Mouse (Mus musculus) neural tube, embryonic 12.5 days (tissue): ENCODE data around the gene Zfp638. TPM values are rescaled to one million over a fixed set of nuclear protein-coding genes. Genes with fewer than 3 reads are reported as not detected.
"Not testable (repeated sequence)": the region's sequence is repeated elsewhere in the genome, so short reads cannot be mapped to it uniquely, and the experiment has no call there.

Experiments
- ATAC-seq: fragments of 200-750 bp; cut with Nextera tagmentation; 2 replicates; pipeline ENCODE4 v1.8.0; 2017; ENCODE audit warnings: low read depth, mild to moderate bottlenecking, moderate TSS enrichment, moderate library complexity; ENCODE audit not compliant: low FRiP score
- H3K27ac ChIP-seq: fragments of 300-500 bp; sonication (generic); 2 replicates; pipeline ENCODE4 v1.5.1; 2016
- H3K27me3 ChIP-seq: fragments of 300-500 bp; sonication (generic); replicated peaks from 2 replicates; pipeline ENCODE4 v1.6.1; 2016; ENCODE audit warnings: mild to moderate bottlenecking
- H3K36me3 ChIP-seq: fragments of 300-500 bp; sonication (generic); 2 replicates; pipeline ENCODE4 v1.6.1; 2016; ENCODE audit warnings: mild to moderate bottlenecking
- H3K4me1 ChIP-seq: fragments of 300-500 bp; sonication (generic); 2 replicates; pipeline ENCODE4 v1.6.1; 2016
- H3K4me2 ChIP-seq: fragments of 300-500 bp; sonication (generic); replicated peaks from 2 replicates; pipeline ENCODE4 v1.6.1; 2016; ENCODE audit warnings: mild to moderate bottlenecking
- H3K4me3 ChIP-seq: fragments of 300-500 bp; sonication (generic); 2 replicates; pipeline ENCODE4 v1.5.1; 2016
- H3K9ac ChIP-seq: fragments of 300-500 bp; sonication (generic); 2 replicates; pipeline ENCODE4 v1.6.1; 2016; ENCODE audit warnings: mild to moderate bottlenecking
- H3K9me3 ChIP-seq: fragments of 300-500 bp; sonication (generic); 2 replicates; pipeline ENCODE4 v1.6.1; 2016; ENCODE audit warnings: mild to moderate bottlenecking
- WGBS: fragments of 180-500 bp; shearing (Covaris S2); methylation state at CpG from one replicate; pipeline ENCODE4 v1.1.7; 2016; 5-methylcytosine and 5-hydroxymethylcytosine counted together
- polyA plus RNA-seq: library from polyadenylated mRNA; unstranded; fragments of >200 nt; fragmentation: Nextera tagmentation; extraction: Ambion mirVana; gene quantifications from 2 replicates; pipeline ENCODE4 v1.2.1, GENCODE M21; 2016

Gene Zfp638
- 86.4 and 92.4 TPM in 2 replicates for polyA plus RNA-seq

DNA sequence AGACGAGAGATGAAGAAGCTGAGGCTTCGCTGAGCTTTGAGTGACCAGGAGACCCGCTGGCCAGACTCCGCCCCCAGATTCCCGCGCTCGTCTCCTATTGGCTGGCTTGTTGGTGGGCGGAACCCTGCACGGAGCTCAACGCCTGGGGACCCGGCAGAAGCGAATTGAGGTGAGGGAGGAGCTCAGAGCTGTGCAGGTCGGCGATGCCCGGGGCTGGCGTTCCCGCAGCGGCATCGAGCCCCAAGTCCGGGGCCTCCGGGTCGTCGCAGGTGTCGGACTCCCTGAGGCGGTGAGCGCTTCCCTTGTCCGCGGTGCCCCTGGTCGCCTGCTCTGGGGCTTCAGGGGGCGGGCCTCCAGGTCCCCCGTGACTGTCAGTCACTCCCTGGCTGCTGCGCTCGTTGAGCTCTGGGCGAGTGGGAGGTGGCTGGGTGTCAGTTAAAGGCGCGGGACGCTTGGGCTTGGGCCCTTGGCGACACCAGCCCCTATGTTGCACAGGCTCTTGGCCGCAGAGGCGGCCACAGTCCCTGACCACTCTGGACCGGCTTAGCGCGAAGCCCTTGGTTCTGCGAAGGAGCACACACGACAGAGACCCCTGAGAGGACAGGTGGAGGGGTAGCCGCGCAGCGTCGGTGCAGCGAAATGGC, at the start of gene Zfp638:
Zfp638 (plus strand) TSS at position 156 of the 644 bp plus-strand sequence.
- Histone ChIP-seq H3K9ac (peak within 1 kb of the TSS; percentile 60), H3K36me3 (no peaks in the 10 kb centered on the region), H3K27ac (no peak within 1 kb of the TSS), H3K27me3 (no peaks in the 10 kb centered on the region; the same call in 1 of the 2 replicates), H3K9me3 (no peaks in the 10 kb centered on the region), H3K4me2 (peak within 1 kb of the TSS; percentile 99), H3K4me3 (peak within 1 kb of the TSS; percentile 64), H3K4me1 (peaks cover 8% of the 10 kb centered on the region; the same call in 1 of the 2 replicates)
- under 1% methylated on average over 50 of the region's 50 CpGs for WGBS
- ATAC-seq = peak; percentile 97

DNA sequence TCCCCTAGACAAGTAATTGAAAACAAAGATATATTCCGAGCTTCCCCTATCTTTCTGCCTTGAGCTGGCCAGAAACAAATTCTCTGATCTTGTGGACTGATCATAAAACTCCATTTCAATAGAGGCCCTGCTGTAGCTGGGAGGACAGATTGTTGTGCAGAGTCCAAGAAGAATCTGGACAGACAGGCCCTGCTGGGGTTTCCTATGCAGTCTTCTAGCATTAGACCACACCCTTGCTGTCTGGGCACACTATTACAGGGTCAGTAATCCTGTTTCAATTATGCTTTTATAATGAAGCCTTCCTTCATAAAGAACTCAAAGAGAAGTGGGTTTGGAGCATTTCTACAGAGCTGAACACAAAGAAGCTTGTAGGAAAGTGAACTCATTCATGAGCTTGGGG, 47.9 kb upstream of the Zfp638 start:
- H3K27ac ChIP-seq = no peak overlapping the region
- no peak overlapping the region for H3K4me3 ChIP-seq
- no peak overlapping the region for H3K4me2 ChIP-seq
- H3K36me3 ChIP-seq = peaks cover 15% of the 10 kb centered on the region
- no peaks in the 10 kb centered on the region for H3K4me1 ChIP-seq
- no peaks in the 10 kb centered on the region for H3K27me3 ChIP-seq
- H3K9me3 ChIP-seq = no peaks in the 10 kb centered on the region
- no peak overlapping the region for H3K9ac ChIP-seq
- 88% methylated on average over 1 of the region's 1 CpGs for WGBS
- ATAC-seq = no peak

DNA sequence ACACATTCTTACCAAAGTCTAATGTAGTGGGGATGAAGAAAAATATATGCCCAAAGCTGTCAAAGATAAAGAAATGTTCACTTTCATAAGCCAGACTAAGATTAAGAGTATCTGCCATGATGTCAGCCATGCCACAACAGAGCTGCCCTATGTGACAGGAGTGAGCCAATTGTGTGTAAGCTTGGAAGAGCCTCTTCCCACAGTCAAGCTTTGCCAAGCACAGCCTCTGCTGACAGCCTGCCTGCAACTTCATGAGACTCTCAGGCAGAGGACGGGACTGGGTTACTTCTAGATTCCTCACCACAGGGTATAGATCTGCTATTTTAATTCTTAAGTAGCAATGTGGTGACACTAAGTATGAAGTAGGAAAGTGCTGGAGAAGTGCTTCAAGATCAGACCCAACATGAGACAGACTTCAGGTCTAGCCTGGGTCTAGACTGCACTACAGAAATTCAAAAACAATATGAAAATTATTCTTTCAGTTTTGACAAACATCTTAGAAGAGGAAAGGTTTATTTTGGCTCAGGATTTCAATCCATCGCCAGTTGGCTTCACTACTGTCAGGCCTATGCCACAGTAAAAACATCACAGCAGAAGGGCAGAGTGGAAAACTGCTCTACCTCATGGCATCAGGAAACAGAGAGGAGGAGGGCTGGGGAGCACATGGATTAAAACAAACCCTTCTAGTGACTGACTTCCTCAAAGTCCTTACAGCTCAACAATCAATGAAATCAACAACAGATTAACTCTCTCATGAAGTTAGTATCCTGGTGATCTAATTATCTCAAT, 46.0 kb upstream of the Zfp638 start:
- H3K36me3 ChIP-seq = peaks cover 11% of the 10 kb centered on the region
- H3K4me2 ChIP-seq = no peak overlapping the region
- H3K4me3 ChIP-seq = no peak overlapping the region
- H3K27me3 ChIP-seq = no peaks in the 10 kb centered on the region
- no peaks in the 10 kb centered on the region for H3K4me1 ChIP-seq
- no peak for ATAC-seq
- H3K27ac ChIP-seq = no peak overlapping the region
- 92% methylated on average over 2 of the region's 2 CpGs for WGBS
- H3K9ac ChIP-seq = no peak overlapping the region
- no peaks in the 10 kb centered on the region for H3K9me3 ChIP-seq

DNA sequence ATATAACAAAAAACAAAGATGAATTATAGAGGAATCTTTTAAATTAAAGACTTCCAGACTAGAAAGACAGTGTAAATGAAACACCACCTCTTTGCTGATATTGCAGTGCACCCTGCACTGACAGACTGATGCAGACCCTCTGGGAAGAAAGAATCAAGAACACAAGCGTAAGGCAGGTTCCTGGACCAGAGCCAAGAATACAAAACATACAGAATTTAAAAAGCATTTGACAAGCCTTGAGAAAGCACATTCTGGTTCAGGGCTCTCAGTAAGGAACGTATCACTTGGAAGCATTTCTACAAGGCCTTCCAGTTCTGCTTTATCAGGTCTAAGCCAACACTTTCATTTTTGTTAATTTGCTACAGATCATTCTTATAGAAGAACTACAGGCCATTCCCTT, 45.1 kb upstream of the Zfp638 start:
- H3K9me3 ChIP-seq = no peaks in the 10 kb centered on the region
- H3K9ac ChIP-seq = no peak overlapping the region
- H3K4me1 ChIP-seq = no peaks in the 10 kb centered on the region
- no peaks in the 10 kb centered on the region for H3K27me3 ChIP-seq
- peaks cover 8% of the 10 kb centered on the region for H3K36me3 ChIP-seq
- no peak overlapping the region for H3K4me2 ChIP-seq
- H3K4me3 ChIP-seq = no peak overlapping the region
- no peak overlapping the region for H3K27ac ChIP-seq
- no peak for ATAC-seq
- 70% methylated on average over 2 of the region's 2 CpGs for WGBS

DNA sequence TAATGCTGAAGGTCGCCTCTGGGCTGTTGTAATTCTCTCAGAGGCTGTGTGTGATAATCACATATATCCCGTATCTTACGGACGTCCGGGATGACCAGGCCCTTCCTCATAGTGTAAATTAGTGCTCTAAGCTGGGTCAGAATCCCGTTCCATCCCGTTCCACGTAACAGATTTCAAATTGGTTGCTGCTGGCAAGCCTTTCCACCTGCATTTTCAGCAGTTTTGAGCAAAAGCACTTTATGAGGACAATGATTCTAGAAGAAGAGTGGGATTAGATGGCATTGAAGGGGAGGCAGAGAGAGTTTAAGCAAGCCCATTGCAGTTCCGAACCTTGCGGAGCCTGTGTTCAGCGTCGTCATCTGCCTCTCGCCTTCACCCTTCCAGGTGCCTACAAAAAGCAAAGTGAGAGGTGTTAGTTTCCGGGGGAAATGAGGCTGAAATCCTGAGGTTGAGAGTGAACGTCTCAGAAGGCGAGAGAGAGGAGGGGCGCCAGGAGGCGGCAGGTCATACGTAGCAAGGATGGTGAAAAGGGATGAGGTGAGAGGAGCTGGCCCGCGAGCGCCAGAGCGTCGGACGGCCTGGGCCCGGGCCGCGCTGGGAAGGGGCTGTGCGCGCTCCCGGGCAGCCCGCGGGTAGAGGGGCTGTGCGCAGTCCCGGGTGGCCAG, 35.8 kb upstream of the Zfp638 start:
- Histone ChIP-seq H3K27me3 (no peaks in the 10 kb centered on the region), H3K4me1 (peaks cover 7% of the 10 kb centered on the region; the same call in 1 of the 2 replicates), H3K27ac (peak overlapping the region; percentile 75; the same call in 1 of the 2 replicates), H3K9ac (peak overlapping the region; percentile 80), H3K36me3 (no peaks in the 10 kb centered on the region), H3K4me2 (peak overlapping the region; percentile 82), H3K9me3 (no peaks in the 10 kb centered on the region), H3K4me3 (peak overlapping the region; percentile 69)
- under 1% methylated on average over 35 of the region's 35 CpGs for WGBS
- ATAC-seq = peak; percentile 88

DNA sequence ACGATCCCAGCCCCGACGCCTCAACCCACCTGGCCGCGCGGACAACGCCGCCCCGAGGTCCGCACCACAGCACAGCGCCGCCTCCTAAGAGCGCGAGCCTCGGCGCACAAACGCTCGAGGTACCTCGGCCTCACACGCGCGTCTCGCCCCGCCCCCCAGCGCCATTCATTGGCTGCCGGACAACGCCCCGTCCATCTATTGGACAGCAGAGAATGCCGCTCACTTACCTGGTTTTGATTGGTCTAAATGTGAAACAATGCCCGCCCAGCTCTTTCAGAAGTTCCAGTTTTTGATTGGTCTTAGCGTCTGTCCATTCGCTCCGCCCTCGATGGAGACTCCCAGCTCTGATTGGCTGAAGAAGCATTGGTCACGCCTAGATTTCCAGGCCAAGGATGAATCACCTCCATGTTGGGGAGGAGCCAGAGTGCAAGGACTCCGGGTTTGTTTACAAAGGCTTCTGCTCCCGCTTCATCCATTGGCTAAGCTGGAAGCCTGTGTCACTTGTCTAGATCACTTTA, 35.2 kb upstream of the Zfp638 start, which contains the start of gene Paip2b:
Paip2b (minus strand) TSS at position 136 of the 518 bp plus-strand sequence.
- peak within 1 kb of the TSS; percentile 82 for H3K4me2 ChIP-seq
- no peaks in the 10 kb centered on the region for H3K36me3 ChIP-seq
- H3K27ac ChIP-seq = peak within 1 kb of the TSS; percentile 75; the same call in 1 of the 2 replicates
- H3K9me3 ChIP-seq = no peaks in the 10 kb centered on the region
- peak within 1 kb of the TSS; percentile 69 for H3K4me3 ChIP-seq
- under 1% methylated on average over 37 of the region's 37 CpGs for WGBS
- no peaks in the 10 kb centered on the region for H3K27me3 ChIP-seq
- H3K9ac ChIP-seq = peak within 1 kb of the TSS; percentile 80
- peak; percentile 98 for ATAC-seq
- peaks cover 7% of the 10 kb centered on the region; the same call in 1 of the 2 replicates for H3K4me1 ChIP-seq

DNA sequence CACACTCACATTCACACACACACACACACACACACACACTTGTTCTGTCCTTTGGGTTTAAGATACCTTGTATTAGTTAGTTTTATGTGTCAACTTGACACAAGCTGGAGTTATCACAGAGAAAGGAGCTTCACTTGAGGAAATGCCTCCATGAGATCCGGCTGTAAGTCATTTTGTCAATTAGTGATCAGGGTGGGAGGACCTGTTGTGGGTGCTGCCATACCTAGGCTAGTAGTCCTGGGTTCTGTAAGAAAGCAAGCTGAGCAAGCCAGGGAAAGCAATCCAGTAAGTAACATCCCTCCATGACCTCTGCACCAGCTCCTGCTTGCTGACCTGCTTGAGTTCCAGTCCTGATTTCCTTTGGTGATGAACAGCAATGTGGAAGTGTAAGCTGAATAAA, 34.5 kb upstream of the Zfp638 start:
- Histone ChIP-seq H3K27ac (0 out of 2 replicates have a peak overlapping the region, but pooled peaks have one; percentile 27), H3K4me2 (peak overlapping the region; percentile 52)
- H3K9ac ChIP-seq, H3K4me1 ChIP-seq, H3K27me3 ChIP-seq, H3K9me3 ChIP-seq, H3K36me3 ChIP-seq, ATAC-seq, H3K4me3 ChIP-seq: not testable (repeated sequence)
- WGBS = 63% methylated on average over 1 of the region's 1 CpGs

DNA sequence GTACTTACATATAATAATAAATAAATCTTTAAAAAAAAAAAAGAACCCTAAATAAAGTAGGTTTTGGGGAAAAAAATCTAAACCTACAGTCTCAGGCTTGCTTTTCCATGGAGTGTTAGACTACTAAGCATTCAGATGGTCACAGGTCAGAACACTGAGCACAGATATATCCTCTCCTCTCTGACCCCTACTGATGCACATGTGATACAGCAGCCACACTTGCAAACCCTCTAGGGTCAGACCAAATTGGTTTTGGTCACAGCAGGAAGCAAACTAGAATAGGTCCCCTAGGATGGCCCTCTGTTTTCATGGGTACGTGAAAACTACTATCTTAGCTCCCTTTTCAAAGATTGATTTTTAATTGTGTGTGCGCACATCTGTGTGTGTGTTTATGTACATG, 30.1 kb upstream of the Zfp638 start:
- WGBS = 82% methylated on average over 2 of the region's 2 CpGs
- ATAC-seq = no peak
- H3K27me3 ChIP-seq = no peaks in the 10 kb centered on the region

DNA sequence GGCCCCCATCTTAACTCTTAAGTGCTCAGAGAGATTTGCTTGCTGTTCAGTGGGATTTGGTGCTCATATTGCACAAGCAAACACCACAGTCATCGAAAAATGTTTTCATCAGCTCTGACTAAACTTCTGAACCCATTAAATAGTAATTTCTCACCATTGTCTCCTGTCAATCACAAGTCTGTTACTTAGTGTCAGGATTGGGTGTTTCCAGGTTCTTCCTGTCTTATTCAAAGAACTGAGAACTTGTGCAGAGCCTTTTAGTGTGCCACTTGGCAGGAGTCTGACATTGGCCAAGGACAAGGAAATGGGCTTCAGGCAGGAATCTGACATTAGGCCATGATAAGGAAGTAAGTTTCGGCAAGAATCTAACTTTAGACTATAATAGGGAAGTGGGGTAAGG, 28.9 kb upstream of the Zfp638 start:
- Histone ChIP-seq H3K9ac (no peak overlapping the region), H3K4me2 (no peak overlapping the region), H3K9me3 (no peaks in the 10 kb centered on the region), H3K4me1 (no peaks in the 10 kb centered on the region), H3K4me3 (no peak overlapping the region), H3K27me3 (no peaks in the 10 kb centered on the region), H3K27ac (no peak overlapping the region), H3K36me3 (no peaks in the 10 kb centered on the region)
- no peak for ATAC-seq
- 84% methylated on average over 2 of the region's 2 CpGs for WGBS

More for the DNA sequence above, 30.1 kb upstream of the Zfp638 start:
- Histone ChIP-seq H3K4me2 (no peak overlapping the region), H3K4me3 (no peak overlapping the region), H3K36me3 (no peaks in the 10 kb centered on the region), H3K9ac (no peak overlapping the region), H3K9me3 (no peaks in the 10 kb centered on the region), H3K27ac (no peak overlapping the region), H3K4me1 (0 out of 2 replicates have a peak, but pooled peaks cover 3% of the 10 kb centered on the region)

DNA sequence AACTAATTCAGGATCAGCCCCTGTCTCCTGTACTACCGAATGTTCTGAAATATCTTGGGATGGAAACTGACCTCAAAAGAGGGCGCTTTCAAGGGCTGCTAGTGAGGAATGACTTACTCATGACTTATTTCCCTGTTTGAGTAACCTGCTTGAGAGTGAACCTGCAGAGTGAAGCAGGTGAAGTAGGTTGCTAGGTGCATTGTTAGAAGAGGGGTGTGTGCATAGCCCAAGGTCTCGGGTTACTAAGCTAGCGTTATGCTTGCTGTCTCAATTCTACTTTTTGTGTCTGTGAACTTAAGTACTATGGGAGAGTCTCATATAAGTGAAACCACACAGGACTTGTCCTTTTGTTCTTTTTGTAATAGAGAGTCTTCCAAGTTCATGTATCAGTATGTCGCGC, 26.8 kb upstream of the Zfp638 start:
- no peaks in the 10 kb centered on the region for H3K4me1 ChIP-seq
- ATAC-seq = no peak
- WGBS = 91% methylated on average over 6 of the region's 6 CpGs
- no peak overlapping the region for H3K4me2 ChIP-seq
- H3K4me3 ChIP-seq = no peak overlapping the region
- H3K27me3 ChIP-seq = no peaks in the 10 kb centered on the region
- no peak overlapping the region for H3K27ac ChIP-seq
- no peaks in the 10 kb centered on the region for H3K9me3 ChIP-seq
- no peaks in the 10 kb centered on the region for H3K36me3 ChIP-seq
- H3K9ac ChIP-seq = no peak overlapping the region

DNA sequence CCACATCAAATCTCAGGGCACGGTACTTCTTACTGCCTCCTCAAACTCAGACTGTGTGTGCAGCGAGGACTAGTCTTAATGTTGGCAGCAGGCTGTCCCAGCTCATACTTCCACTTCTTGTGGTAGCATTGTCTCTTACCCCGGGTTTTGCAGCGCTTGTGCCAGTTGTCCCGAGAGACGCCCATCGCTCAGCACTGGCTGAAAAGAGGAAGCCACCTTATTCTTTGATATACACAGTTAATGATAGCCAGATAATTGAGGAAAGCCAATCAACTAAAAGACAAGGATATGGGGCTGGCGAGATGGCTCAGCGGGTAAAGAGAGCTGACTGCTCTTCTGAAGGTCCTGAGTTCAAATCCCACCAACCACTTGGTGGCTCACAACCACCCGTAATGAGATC, 22.0 kb upstream of the Zfp638 start:
- no peak overlapping the region for H3K4me3 ChIP-seq
- H3K27me3 ChIP-seq = no peaks in the 10 kb centered on the region
- no peaks in the 10 kb centered on the region for H3K4me1 ChIP-seq
- H3K27ac ChIP-seq = no peak overlapping the region
- ATAC-seq = no peak
- no peaks in the 10 kb centered on the region for H3K9me3 ChIP-seq
- 93% methylated on average over 10 of the region's 10 CpGs for WGBS
- H3K36me3 ChIP-seq = no peaks in the 10 kb centered on the region
- H3K4me2 ChIP-seq = no peak overlapping the region
- no peak overlapping the region for H3K9ac ChIP-seq

DNA sequence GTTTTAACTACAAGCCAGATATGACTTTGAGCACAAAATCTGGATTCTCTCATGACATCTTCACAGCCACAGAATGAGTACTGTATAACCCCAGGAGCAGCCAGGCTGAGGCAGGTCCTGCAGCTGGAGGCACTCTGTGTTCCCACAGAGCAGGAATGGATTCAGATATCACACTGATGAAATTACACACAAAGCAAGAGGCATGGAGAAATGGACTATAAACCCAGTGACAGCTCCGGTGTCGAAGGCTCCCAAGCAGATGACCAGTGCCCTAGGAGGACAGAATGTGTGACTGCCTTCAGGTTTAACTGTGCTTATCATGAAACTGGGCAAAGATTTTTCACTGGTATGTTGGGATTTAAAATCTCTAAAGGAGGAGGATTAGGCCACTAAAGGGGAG, 20.8 kb upstream of the Zfp638 start:
- no peak for ATAC-seq
- WGBS = 86% methylated on average over 2 of the region's 2 CpGs
- Histone ChIP-seq H3K9me3 (no peaks in the 10 kb centered on the region), H3K4me3 (no peak overlapping the region), H3K4me2 (no peak overlapping the region), H3K27ac (no peak overlapping the region), H3K9ac (no peak overlapping the region), H3K36me3 (no peaks in the 10 kb centered on the region), H3K4me1 (no peaks in the 10 kb centered on the region), H3K27me3 (no peaks in the 10 kb centered on the region)
